Mouse (Mus musculus) liver, embryonic 15.5 days (tissue): ENCODE measurements around the gene Med16. TPM values are rescaled to one million over a fixed set of nuclear protein-coding genes. Genes with fewer than 3 reads are reported as not detected.

Experiments
- ATAC-seq: fragments of 200-750 bp; cut with Nextera tagmentation; 2 replicates; pipeline ENCODE4 v1.8.0; 2017; ENCODE audit warnings: moderate number of reproducible peaks, mild to moderate bottlenecking, moderate library complexity; ENCODE audit not compliant: insufficient read depth
- H3K27ac ChIP-seq: fragments of 300-500 bp; sonication (generic); replicated peaks from 2 replicates; pipeline ENCODE4 v1.5.1; 2015; ENCODE audit warnings: mild to moderate bottlenecking, inconsistent platforms
- H3K27me3 ChIP-seq: fragments of 300-500 bp; sonication (generic); 2 replicates; pipeline ENCODE4 v1.6.1; 2015; ENCODE audit warnings: mild to moderate bottlenecking, inconsistent platforms
- H3K36me3 ChIP-seq: fragments of 300-500 bp; sonication (generic); replicated peaks from 2 replicates; pipeline ENCODE4 v1.6.1; 2015; ENCODE audit warnings: moderate library complexity, mild to moderate bottlenecking, inconsistent platforms
- H3K4me1 ChIP-seq: fragments of 300-500 bp; sonication (generic); replicated peaks from 2 replicates; pipeline ENCODE4 v1.6.1; 2015; ENCODE audit warnings: inconsistent platforms
- H3K4me2 ChIP-seq: fragments of 300-500 bp; sonication (generic); 2 replicates; pipeline ENCODE4 v1.6.1; 2015; ENCODE audit warnings: moderate library complexity, mild to moderate bottlenecking, inconsistent platforms
- H3K4me3 ChIP-seq: fragments of 300-500 bp; sonication (generic); replicated peaks from 2 replicates; pipeline ENCODE4 v1.5.1; 2015; ENCODE audit warnings: mild to moderate bottlenecking, inconsistent platforms
- H3K9ac ChIP-seq: fragments of 300-500 bp; sonication (generic); 2 replicates; pipeline ENCODE4 v1.6.1; 2015; ENCODE audit warnings: moderate library complexity, mild to moderate bottlenecking, inconsistent platforms
- H3K9me3 ChIP-seq: fragments of 300-500 bp; sonication (generic); replicated peaks from 2 replicates; pipeline ENCODE4 v1.6.1; 2016; ENCODE audit warnings: inconsistent platforms
- WGBS: fragments of 180-500 bp; shearing (Covaris S2); methylation state at CpG from one replicate; pipeline ENCODE4 v1.1.7; 2015; ENCODE audit warnings: mixed read lengths; ENCODE audit not compliant: insufficient replicate concordance; 5-methylcytosine and 5-hydroxymethylcytosine counted together
- microRNA-seq: library from miRNA; unstranded; fragments of <30 nt; microRNA quantifications from one replicate; pipeline ENCODE4, GENCODE M21; 2016
- polyA plus RNA-seq: library from polyadenylated mRNA; unstranded; fragments of >200 nt; fragmentation: Nextera tagmentation; extraction: Ambion mirVana; gene quantifications from 2 replicates; pipeline ENCODE4 v1.2.1, GENCODE M21; 2015

The Med16 gene
- polyA plus RNA-seq, 1 experiment from 2014 or later: 16.4 TPM

DNA sequence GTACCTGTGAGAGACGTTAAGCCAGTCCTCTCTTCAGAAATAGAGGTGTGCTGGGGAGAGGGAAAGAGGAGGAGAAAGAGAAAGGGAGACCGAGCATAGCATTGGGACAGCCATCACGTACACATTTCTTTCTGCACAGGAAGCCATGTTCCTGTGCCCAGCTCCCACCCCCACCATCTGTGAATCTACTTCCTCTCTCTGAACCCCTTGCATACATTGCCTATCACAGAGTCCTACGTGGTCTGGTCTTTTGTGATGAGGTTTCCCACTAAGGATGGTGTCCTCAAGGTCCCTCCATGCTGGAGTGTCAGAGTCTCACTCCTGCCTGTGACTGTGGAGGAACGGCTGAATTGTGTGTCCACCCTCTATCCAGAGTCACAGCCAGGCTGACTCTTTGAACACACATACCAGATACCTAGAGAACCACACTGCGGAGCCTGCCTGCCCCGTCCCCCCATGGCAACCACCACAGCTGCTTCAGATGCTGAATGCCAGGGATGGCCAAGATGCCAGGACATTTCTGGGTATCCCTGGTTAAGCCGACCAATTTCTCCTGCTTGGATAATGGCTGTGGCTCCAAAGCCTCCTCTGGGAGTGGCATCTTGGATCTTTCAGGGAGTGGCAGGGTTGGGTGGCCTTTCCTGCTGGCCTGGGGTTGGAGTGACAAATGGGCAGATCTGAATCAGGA, 58.6 kb downstream of the Med16 start:
- Histone ChIP-seq H3K27ac (no peak overlapping the region), H3K9me3 (no peaks in the 10 kb centered on the region), H3K27me3 (0 out of 2 replicates have a peak, but pooled peaks cover 3% of the 10 kb centered on the region), H3K4me3 (no peak overlapping the region), H3K4me1 (peaks cover 41% of the 10 kb centered on the region), H3K4me2 (no peak overlapping the region), H3K36me3 (no peaks in the 10 kb centered on the region), H3K9ac (no peak overlapping the region)
- WGBS: 38% methylated on average over 8 of the region's 8 CpGs
- no peak for ATAC-seq

DNA sequence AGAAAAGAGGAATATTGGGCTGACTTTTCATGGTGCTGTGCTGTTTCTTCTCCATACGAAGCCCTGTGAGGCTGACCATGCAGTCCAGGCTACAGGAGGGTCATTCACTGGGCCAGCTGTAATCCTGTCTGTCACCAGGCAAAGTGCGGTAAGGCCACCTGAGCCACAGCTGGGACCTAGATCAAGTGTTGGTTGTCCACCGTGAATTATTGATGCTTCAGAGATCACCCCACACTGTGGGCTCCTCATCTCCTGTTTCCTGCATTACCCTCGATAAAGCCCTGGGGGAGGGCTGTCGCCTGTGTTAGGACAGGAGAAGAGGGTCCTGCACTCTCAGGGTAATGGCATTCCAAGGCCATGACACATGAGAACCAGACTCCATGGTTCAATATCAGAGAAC, 62.2 kb downstream of the Med16 start:
- no peak for ATAC-seq
- no peaks in the 10 kb centered on the region for H3K36me3 ChIP-seq
- no peak overlapping the region for H3K9ac ChIP-seq
- H3K27ac ChIP-seq: no peak overlapping the region
- peaks cover 16% of the 10 kb centered on the region for H3K4me1 ChIP-seq
- 48% methylated on average over 5 of the region's 5 CpGs for WGBS
- no peak overlapping the region for H3K4me2 ChIP-seq
- 0 out of 2 replicates have a peak, but pooled peaks cover 3% of the 10 kb centered on the region for H3K27me3 ChIP-seq
- no peaks in the 10 kb centered on the region for H3K9me3 ChIP-seq
- no peak overlapping the region for H3K4me3 ChIP-seq

Small RNA genes within 50 kb of the gene (microRNA-seq; reads per million reads assigned to microRNA genes)
- gene Mir6910: not detected

Other genes with a start within 250 kb of the Med16 start
- gene Madcam1, start 244.4 kb downstream of the Med16 start, polyA plus RNA-seq: 0.26 TPM in 1 of 2 replicates, not detected in the other
- 21.4 and 23.1 TPM in 2 replicates for gene Tpgs1, start 239.6 kb downstream of the Med16 start, polyA plus RNA-seq
- gene Cdc34, start 226.7 kb downstream of the Med16 start, polyA plus RNA-seq: 105 and 107 TPM in 2 replicates
- gene Gzmm, start 219.9 kb downstream of the Med16 start, polyA plus RNA-seq: 0.15 and 0.37 TPM in 2 replicates
- 980 and 1,043 TPM in 2 replicates for gene Bsg, start 204.4 kb downstream of the Med16 start, polyA plus RNA-seq
- gene Hcn2, start 192.3 kb downstream of the Med16 start, polyA plus RNA-seq: 0.02 TPM in 1 of 2 replicates, not detected in the other
- gene Polrmt, start 162.3 kb downstream of the Med16 start, polyA plus RNA-seq: 15.6 and 17.7 TPM in 2 replicates
- gene Fgf22, start 153.8 kb downstream of the Med16 start, polyA plus RNA-seq: 0.07 TPM in 1 of 2 replicates, not detected in the other
- 39.6 and 42.0 TPM in 2 replicates for gene Rnf126, start 142.0 kb downstream of the Med16 start, polyA plus RNA-seq
- 0.71 and 1.0 TPM in 2 replicates for gene Fstl3, start 131.7 kb downstream of the Med16 start, polyA plus RNA-seq
- gene Prss57, start 118.0 kb downstream of the Med16 start, polyA plus RNA-seq: 7.0 and 7.1 TPM in 2 replicates
- gene Palm, start 115.4 kb downstream of the Med16 start, polyA plus RNA-seq: 8.8 and 9.2 TPM in 2 replicates
- gene Misp, start 87.9 kb downstream of the Med16 start, polyA plus RNA-seq: 0.50 TPM in 2 replicates
- gene Ptbp1, start 54.5 kb downstream of the Med16 start, polyA plus RNA-seq: 120 and 133 TPM in 2 replicates
- 112 and 131 TPM in 2 replicates for gene Prtn3, start 34.4 kb downstream of the Med16 start, polyA plus RNA-seq
- gene Plppr3, start 34.3 kb downstream of the Med16 start, polyA plus RNA-seq: 5.8 and 6.1 TPM in 2 replicates
- 211 and 227 TPM in 2 replicates for gene Elane, start 22.7 kb downstream of the Med16 start, polyA plus RNA-seq
- gene Cfd, start 18.1 kb downstream of the Med16 start, polyA plus RNA-seq: not detected in 2 replicates
- not detected in 2 replicates for gene Gm26602, start 1.9 kb upstream of the Med16 start, polyA plus RNA-seq
- 0.32 and 0.37 TPM in 2 replicates for gene Kiss1r, start 8.0 kb upstream of the Med16 start, polyA plus RNA-seq
- 52.4 and 55.6 TPM in 2 replicates for gene R3hdm4, start 12.3 kb upstream of the Med16 start, polyA plus RNA-seq
- gene Arid3a, start 18.1 kb upstream of the Med16 start, polyA plus RNA-seq: 6.1 and 7.4 TPM in 2 replicates
- gene Wdr18, start 51.2 kb upstream of the Med16 start, polyA plus RNA-seq: 46.3 and 48.4 TPM in 2 replicates
- 0.10 TPM in 1 of 2 replicates, not detected in the other for gene Grin3b, start 61.8 kb upstream of the Med16 start, polyA plus RNA-seq
- 8.4 and 11.0 TPM in 2 replicates for gene Tmem259, start 75.4 kb upstream of the Med16 start, polyA plus RNA-seq
- 44.5 and 45.5 TPM in 2 replicates for gene Cnn2, start 79.7 kb upstream of the Med16 start, polyA plus RNA-seq
- 7.5 and 9.0 TPM in 2 replicates for gene Abca7, start 87.6 kb upstream of the Med16 start, polyA plus RNA-seq
- 15.7 and 18.2 TPM in 2 replicates for gene Arhgap45, start 107.7 kb upstream of the Med16 start, polyA plus RNA-seq
- 81.3 and 84.4 TPM in 2 replicates for gene Polr2e, start 130.9 kb upstream of the Med16 start, polyA plus RNA-seq
- gene Gpx4, start 138.2 kb upstream of the Med16 start, polyA plus RNA-seq: 603 and 658 TPM in 2 replicates
- 10.4 and 12.3 TPM in 2 replicates for gene Sbno2, start 196.6 kb upstream of the Med16 start, polyA plus RNA-seq
- gene Stk11, start 206.9 kb upstream of the Med16 start, polyA plus RNA-seq: 16.4 and 21.8 TPM in 2 replicates
- gene Atp5d, start 229.7 kb upstream of the Med16 start, polyA plus RNA-seq: 291 and 300 TPM in 2 replicates
- 0.35 and 0.51 TPM in 2 replicates for gene Cbarp, start 231.9 kb upstream of the Med16 start, polyA plus RNA-seq
- 2.9 and 3.1 TPM in 2 replicates for gene Midn, start 239.3 kb upstream of the Med16 start, polyA plus RNA-seq